Mouse (Mus musculus) lung, adult 2 months (tissue): ENCODE data around the gene Ccdc88a.

Source experiments
- CTCF ChIP-seq: fragments of 200-500 bp; IDR thresholded peaks from 2 replicates; pipeline ENCODE4 v1.5.1; 2011; ENCODE audit warnings: mild to moderate bottlenecking, low read length, control low read depth; ENCODE audit not compliant: insufficient read depth
- POLR2A ChIP-seq: fragments of 200-500 bp; IDR thresholded peaks from 2 replicates; pipeline ENCODE4 v1.6.1; 2011; ENCODE audit warnings: low read depth, mild to moderate bottlenecking, control low read depth, low read length, borderline replicate concordance; ENCODE audit errors: extremely low read depth

- no peak for TF ChIP-seq CTCF
- TF ChIP-seq POLR2A: no peak
Observed at GRCm38 (mm10) chr11:29368161-29368560, 5.3 kb upstream of the Ccdc88a start.
